ENCODE assay signal across 16 mouse cellular contexts in the genomic region with DNA sequence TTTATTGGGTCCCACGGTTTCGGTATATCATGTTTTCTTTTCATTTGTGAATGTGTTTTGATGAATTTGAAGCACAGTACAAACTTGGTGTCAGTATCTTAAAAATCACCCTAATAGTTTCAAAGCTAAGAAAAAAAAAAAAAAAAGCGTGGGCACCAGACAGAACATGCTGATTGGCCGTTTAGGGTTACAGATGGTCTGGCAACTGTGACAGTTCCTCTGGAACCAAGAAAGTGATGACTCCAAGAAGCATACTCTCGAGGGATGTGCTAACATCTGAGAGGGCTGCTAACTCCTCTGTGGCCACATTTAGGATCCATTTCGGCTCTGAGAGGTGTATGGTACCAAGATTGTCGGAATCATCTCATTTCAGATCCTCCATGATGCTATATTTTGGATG.
"Had no signal": no experiment of that assay in that cellular context is flagged by ENCODE, and none has a peak within 500 bp of the region (broad histone marks: within the 10 kb centered on the region; RNA-seq: fewer than 3 reads in every experiment).

No protein-coding gene starts in this region.

- H3K27me3 ChIP-seq: neural tube, embryonic 12.5 days; neural tube, embryonic 13.5 days; neural tube, embryonic 15.5 days; stomach, embryonic 15.5 days had no signal

- H3K9ac ChIP-seq: neural tube, embryonic 12.5 days; neural tube, embryonic 13.5 days; neural tube, embryonic 15.5 days; stomach, embryonic 15.5 days had no signal

- H3K4me1 ChIP-seq: neural tube, embryonic 12.5 days; neural tube, embryonic 13.5 days; stomach, embryonic 15.5 days had no signal

- DNase-seq: retina, postnatal 1 day; right cerebral cortex, postnatal 14 days; right cerebral cortex, postnatal 25 days; right cerebral cortex, postnatal 4 days; spleen, adult 18-20 months; thymus, adult 18-20 months; thymus, adult 2 months; thymus, postnatal 14 days; thymus, postnatal 25 days; thymus, postnatal 36 days; thymus, postnatal 4 days had no signal

- H3K4me3 ChIP-seq: neural tube, embryonic 12.5 days; neural tube, embryonic 13.5 days; neural tube, embryonic 15.5 days; stomach, embryonic 15.5 days had no signal

- H3K4me2 ChIP-seq: neural tube, embryonic 12.5 days; neural tube, embryonic 13.5 days; neural tube, embryonic 15.5 days; stomach, embryonic 15.5 days had no signal

- H3K27ac ChIP-seq: neural tube, embryonic 12.5 days; neural tube, embryonic 13.5 days; neural tube, embryonic 15.5 days; stomach, embryonic 15.5 days; stomach, postnatal 0 days had no signal

- H3K9me3 ChIP-seq: neural tube, embryonic 12.5 days; neural tube, embryonic 13.5 days; neural tube, embryonic 15.5 days; stomach, embryonic 15.5 days had no signal

- H3K36me3 ChIP-seq: neural tube, embryonic 12.5 days; neural tube, embryonic 15.5 days; stomach, embryonic 15.5 days had no signal
